Mouse (Mus musculus) testis, adult 2 months (tissue): ENCODE results near the gene Pfkp. TPM values are rescaled to one million over a fixed set of nuclear protein-coding genes. Genes with fewer than 3 reads are reported as not detected.

ENCODE experiments used
- H3K27ac ChIP-seq: fragments of 200-500 bp; 2 replicates; pipeline ENCODE4 v1.5.1; 2012; ENCODE audit warnings: low read depth, low read length; ENCODE audit not compliant: control insufficient read depth, insufficient read depth
- H3K27me3 ChIP-seq: fragments of 200-500 bp; 2 replicates; pipeline ENCODE4 v1.6.1; 2012; ENCODE audit warnings: mild to moderate bottlenecking, low read length, moderate library complexity; ENCODE audit not compliant: control insufficient read depth, insufficient read depth
- H3K36me3 ChIP-seq: fragments of 200-500 bp; 2 replicates; pipeline ENCODE4 v1.6.1; 2012; ENCODE audit warnings: mild to moderate bottlenecking, low read length; ENCODE audit not compliant: control insufficient read depth, insufficient read depth
- H3K4me1 ChIP-seq: fragments of 200-500 bp; 2 replicates; pipeline ENCODE4 v1.6.1; 2012; ENCODE audit warnings: low read length; ENCODE audit not compliant: control insufficient read depth, insufficient read depth
- H3K4me3 ChIP-seq: fragments of 200-500 bp; 2 replicates; pipeline ENCODE4 v1.5.1; 2012; ENCODE audit warnings: low read depth, mild to moderate bottlenecking, low read length, moderate library complexity, mixed read lengths; ENCODE audit not compliant: control insufficient read depth
- CTCF ChIP-seq: fragments of 200-500 bp; IDR thresholded peaks from 2 replicates; pipeline ENCODE4 v1.5.1; 2012; ENCODE audit warnings: low read depth, mild to moderate bottlenecking, inconsistent platforms, low read length, moderate library complexity; ENCODE audit not compliant: control insufficient read depth, insufficient read depth, insufficient replicate concordance
- POLR2A ChIP-seq: fragments of 200-500 bp; IDR thresholded peaks from 2 replicates; pipeline ENCODE4 v1.6.1; 2012; ENCODE audit warnings: low read depth, mild to moderate bottlenecking, inconsistent platforms, low read length, moderate library complexity; ENCODE audit not compliant: control insufficient read depth
- polyA plus RNA-seq: library from polyadenylated mRNA; depleted of rRNA; stranded (reverse); fragments of >200 nt; gene quantifications from 2 replicates; pipeline ENCODE4 v1.2.3, GENCODE M21; 2012; rRNA removed

Pfkp gene
- polyA plus RNA-seq, 1 experiment, result 133 TPM

DNA sequence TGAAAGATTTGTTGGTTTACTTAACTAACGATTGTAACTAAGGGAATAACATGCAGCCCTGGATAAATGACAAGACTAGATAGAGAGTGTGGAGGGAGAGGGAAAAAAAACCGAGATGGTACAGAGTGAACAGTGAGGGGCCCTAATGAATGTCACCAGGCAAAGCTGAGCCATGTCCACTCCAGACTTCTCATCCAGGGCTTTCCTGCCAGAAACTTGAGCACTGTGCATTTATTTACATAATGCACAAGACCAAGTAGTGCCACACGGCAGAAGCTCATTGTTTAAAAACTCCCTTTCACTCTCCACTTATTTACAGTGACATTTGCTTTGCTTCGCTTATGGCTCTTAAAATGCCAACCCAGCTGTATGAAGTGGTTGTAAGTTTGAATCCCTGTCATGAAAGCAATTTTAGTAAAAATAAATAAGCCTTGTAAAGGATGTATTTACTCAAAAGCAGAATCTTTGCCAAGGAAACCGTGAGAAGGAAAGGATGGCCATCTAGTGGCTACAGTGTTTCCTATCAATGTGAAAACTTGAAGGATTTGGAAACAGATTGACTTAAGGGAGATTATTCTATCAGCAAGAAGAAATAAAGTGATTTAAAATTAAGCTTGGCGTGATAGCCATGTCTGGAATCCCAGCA, 113.2 kb downstream of the Pfkp start:
- no peaks in the 10 kb centered on the region for H3K36me3 ChIP-seq
- TF ChIP-seq POLR2A (no peak), CTCF (no peak)
- H3K27ac ChIP-seq, result no peak overlapping the region
- H3K27me3 ChIP-seq, result no peaks in the 10 kb centered on the region
- H3K4me1 ChIP-seq, result no peaks in the 10 kb centered on the region
- H3K4me3 ChIP-seq, result no peak overlapping the region

DNA sequence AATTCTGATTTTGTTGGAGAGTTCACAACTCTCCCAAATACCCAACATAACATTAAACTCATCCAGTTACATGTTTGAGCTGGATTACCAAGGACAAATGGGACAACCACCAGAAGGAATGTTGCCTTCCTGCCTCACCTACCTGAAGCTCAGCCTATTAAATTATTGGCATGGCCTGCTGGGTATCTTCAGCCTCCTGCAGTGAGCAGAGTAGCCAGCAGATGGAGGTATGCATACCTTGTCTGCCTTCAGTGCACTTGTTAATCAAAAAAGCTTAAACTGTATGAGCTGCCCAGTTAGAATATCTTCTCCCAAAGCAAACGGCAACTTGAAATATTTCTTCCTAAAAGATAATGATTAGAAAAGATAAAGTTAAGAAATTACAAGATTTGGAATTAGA, 115.9 kb downstream of the Pfkp start:
- Histone ChIP-seq H3K27me3 (no peaks in the 10 kb centered on the region), H3K4me1 (no peaks in the 10 kb centered on the region), H3K27ac (no peak overlapping the region), H3K4me3 (no peak overlapping the region), H3K36me3 (no peaks in the 10 kb centered on the region)
- no peak for TF ChIP-seq POLR2A
- peak; percentile 22; the same call in 1 of the 2 replicates for TF ChIP-seq CTCF

Other genes starting within 250 kb of the Pfkp start
- 11.0 and 14.0 TPM in 2 replicates for gene Pitrm1, start 100.6 kb downstream of the Pfkp start, polyA plus RNA-seq